Mouse (Mus musculus): Measurements from ENCODE around the gene Tert. TPM values are rescaled to one million over a fixed set of nuclear protein-coding genes. Genes with fewer than 3 reads are reported as not detected.

Tert gene
- polyA plus RNA-seq, 1 experiment from 2014 or later: 3.3 TPM

DNA sequence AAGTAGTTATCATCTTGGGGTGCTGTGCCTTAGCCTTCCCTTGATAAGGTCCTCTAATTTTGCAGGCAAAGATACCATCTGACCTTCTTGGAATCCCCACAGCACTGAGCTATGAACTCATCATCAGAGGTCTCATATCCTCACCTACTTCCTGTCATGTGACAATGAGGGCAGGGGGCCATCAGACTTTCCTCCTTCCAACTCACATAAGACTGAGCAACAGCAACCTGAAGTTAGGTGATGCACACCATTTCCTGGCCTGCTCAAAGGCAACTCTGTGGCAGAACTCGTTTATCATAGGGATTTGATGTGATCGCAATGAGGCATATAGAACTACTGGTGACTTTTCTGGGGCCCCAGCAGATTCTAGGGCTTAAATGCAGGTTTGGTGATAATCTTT, 55.5 kb downstream of the Tert start:
- H3K27me3 ChIP-seq (ENCODE audit: control insufficient read depth, insufficient read depth, low read length): no peaks in the 10 kb centered on the region
- WGBS: 84% methylated on average over 2 of the region's 2 CpGs
- DNase-seq (ENCODE audit: low spot score): no peak

GRCm38 (mm10) chr13:73683682-73684081, 57.0 kb downstream of the Tert start:
- Histone ChIP-seq H3K27me3 (ENCODE audit: control insufficient read depth, insufficient read depth, low read length) (no peaks in the 10 kb centered on the region), H3K9me3 (ENCODE audit: control insufficient read depth, low read length) (no peaks in the 10 kb centered on the region), H3K4me3 (ENCODE audit: low read depth, low read length) (no peak overlapping the region), H3K4me2 (ENCODE audit: low read depth) (no peak overlapping the region), H3K4me1 (ENCODE audit: control insufficient read depth, insufficient read depth, low read length) (no peaks in the 10 kb centered on the region), H3K27ac (ENCODE audit: low read depth, low read length) (no peak overlapping the region), H3K9ac (ENCODE audit: low read length) (no peak overlapping the region), H3K36me3 (ENCODE audit: control insufficient read depth, insufficient read depth, low read length) (no peaks in the 10 kb centered on the region)
- no peak for ATAC-seq (ENCODE audit: insufficient read depth, low FRiP score, low TSS enrichment)
- WGBS: 87% methylated on average over 11 of the region's 11 CpGs
- no peak for DNase-seq (ENCODE audit: low spot score)

More for the DNA sequence above, 55.5 kb downstream of the Tert start:
- H3K4me2 ChIP-seq (ENCODE audit: low read depth): no peak overlapping the region
- no peaks in the 10 kb centered on the region for H3K36me3 ChIP-seq (ENCODE audit: control insufficient read depth, insufficient read depth, low read length)
- no peak overlapping the region for H3K27ac ChIP-seq (ENCODE audit: low read depth, low read length)
- no peak overlapping the region for H3K4me3 ChIP-seq (ENCODE audit: low read depth, low read length)
- no peak for ATAC-seq (ENCODE audit: insufficient read depth, low FRiP score, low TSS enrichment)
- H3K9me3 ChIP-seq (ENCODE audit: control insufficient read depth, low read length): no peaks in the 10 kb centered on the region
- no peak overlapping the region for H3K9ac ChIP-seq (ENCODE audit: low read length)
- H3K4me1 ChIP-seq (ENCODE audit: control insufficient read depth, insufficient read depth, low read length): no peaks in the 10 kb centered on the region

DNA sequence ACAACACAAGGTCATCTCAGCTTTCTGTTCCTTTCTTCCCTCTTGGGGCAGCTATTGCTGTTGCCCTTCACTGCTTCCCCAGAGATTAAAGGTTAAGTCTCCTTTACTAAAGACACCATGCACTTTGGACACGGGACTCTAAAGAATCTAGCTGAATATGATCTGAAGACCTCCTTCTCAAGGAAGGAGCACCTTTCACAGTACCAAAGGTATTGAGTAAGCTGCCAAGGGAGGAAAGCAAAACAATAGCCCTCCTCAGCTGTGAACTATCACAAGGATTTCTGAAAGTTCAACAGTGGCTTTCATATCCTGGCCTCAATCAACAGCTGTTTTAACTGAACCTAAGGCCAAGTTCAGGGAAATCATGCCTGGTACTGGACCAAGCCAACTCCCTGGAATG, 57.7 kb downstream of the Tert start:
- no peak overlapping the region for H3K4me2 ChIP-seq (ENCODE audit: low read depth)
- H3K27me3 ChIP-seq (ENCODE audit: control insufficient read depth, insufficient read depth, low read length): no peaks in the 10 kb centered on the region
- DNase-seq (ENCODE audit: low spot score) (no peak), ATAC-seq (ENCODE audit: insufficient read depth, low FRiP score, low TSS enrichment) (no peak)
- no peak overlapping the region for H3K27ac ChIP-seq (ENCODE audit: low read depth, low read length)
- 73% methylated on average over 1 of the region's 1 CpGs for WGBS
- H3K4me1 ChIP-seq (ENCODE audit: control insufficient read depth, insufficient read depth, low read length): no peaks in the 10 kb centered on the region
- H3K9me3 ChIP-seq (ENCODE audit: control insufficient read depth, low read length): no peaks in the 10 kb centered on the region
- no peak overlapping the region for H3K9ac ChIP-seq (ENCODE audit: low read length)
- H3K4me3 ChIP-seq (ENCODE audit: low read depth, low read length): no peak overlapping the region
- no peaks in the 10 kb centered on the region for H3K36me3 ChIP-seq (ENCODE audit: control insufficient read depth, insufficient read depth, low read length)

GRCm38 (mm10) chr13:73685502-73685901, 58.8 kb downstream of the Tert start:
- 85% methylated on average over 6 of the region's 6 CpGs for WGBS
- Histone ChIP-seq H3K27me3 (ENCODE audit: control insufficient read depth, insufficient read depth, low read length) (no peaks in the 10 kb centered on the region), H3K36me3 (ENCODE audit: control insufficient read depth, insufficient read depth, low read length) (no peaks in the 10 kb centered on the region), H3K4me3 (ENCODE audit: low read depth, low read length) (no peak overlapping the region), H3K27ac (ENCODE audit: low read depth, low read length) (no peak overlapping the region), H3K9me3 (ENCODE audit: control insufficient read depth, low read length) (no peaks in the 10 kb centered on the region), H3K4me2 (ENCODE audit: low read depth) (no peak overlapping the region), H3K9ac (ENCODE audit: low read length) (no peak overlapping the region), H3K4me1 (ENCODE audit: control insufficient read depth, insufficient read depth, low read length) (no peaks in the 10 kb centered on the region)
- no peak for ATAC-seq (ENCODE audit: insufficient read depth, low FRiP score, low TSS enrichment)
- DNase-seq (ENCODE audit: low spot score): no peak

GRCm38 (mm10) chr13:73687601-73688000, 60.9 kb downstream of the Tert start:
- 64% methylated on average over 3 of the region's 3 CpGs for WGBS

DNA sequence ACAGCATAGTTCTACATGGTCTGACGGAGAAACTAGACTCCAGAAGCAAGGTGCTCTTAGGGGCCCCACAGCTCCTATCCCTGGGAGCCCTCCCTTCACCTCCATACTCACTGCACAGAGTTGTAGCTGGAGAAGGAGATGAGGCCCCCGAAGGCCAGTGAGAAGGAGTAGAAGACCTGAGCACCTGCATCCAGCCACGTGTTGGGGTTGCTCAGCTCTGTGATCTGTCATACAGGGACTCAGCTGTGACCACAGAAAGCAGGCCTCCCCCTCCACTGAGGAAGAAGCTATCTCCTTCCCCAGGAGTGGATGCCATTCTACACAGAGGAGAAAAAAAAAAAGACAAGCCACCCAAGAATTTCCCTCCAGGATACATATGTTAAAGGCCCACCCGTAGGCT, 62.2 kb downstream of the Tert start:
- no peak overlapping the region for H3K4me3 ChIP-seq (ENCODE audit: low read depth, low read length)

More at GRCm38 (mm10) chr13:73687601-73688000, 60.9 kb downstream of the Tert start:
- Histone ChIP-seq H3K4me3 (ENCODE audit: low read depth, low read length) (no peak overlapping the region), H3K4me2 (ENCODE audit: low read depth) (no peak overlapping the region), H3K9me3 (ENCODE audit: control insufficient read depth, low read length) (no peaks in the 10 kb centered on the region), H3K27me3 (ENCODE audit: control insufficient read depth, insufficient read depth, low read length) (no peaks in the 10 kb centered on the region), H3K4me1 (ENCODE audit: control insufficient read depth, insufficient read depth, low read length) (no peaks in the 10 kb centered on the region), H3K36me3 (ENCODE audit: control insufficient read depth, insufficient read depth, low read length) (no peaks in the 10 kb centered on the region), H3K9ac (ENCODE audit: low read length) (no peak overlapping the region), H3K27ac (ENCODE audit: low read depth, low read length) (no peak overlapping the region)
- ATAC-seq (ENCODE audit: insufficient read depth, low FRiP score, low TSS enrichment) (no peak), DNase-seq (ENCODE audit: low spot score) (no peak)

DNA sequence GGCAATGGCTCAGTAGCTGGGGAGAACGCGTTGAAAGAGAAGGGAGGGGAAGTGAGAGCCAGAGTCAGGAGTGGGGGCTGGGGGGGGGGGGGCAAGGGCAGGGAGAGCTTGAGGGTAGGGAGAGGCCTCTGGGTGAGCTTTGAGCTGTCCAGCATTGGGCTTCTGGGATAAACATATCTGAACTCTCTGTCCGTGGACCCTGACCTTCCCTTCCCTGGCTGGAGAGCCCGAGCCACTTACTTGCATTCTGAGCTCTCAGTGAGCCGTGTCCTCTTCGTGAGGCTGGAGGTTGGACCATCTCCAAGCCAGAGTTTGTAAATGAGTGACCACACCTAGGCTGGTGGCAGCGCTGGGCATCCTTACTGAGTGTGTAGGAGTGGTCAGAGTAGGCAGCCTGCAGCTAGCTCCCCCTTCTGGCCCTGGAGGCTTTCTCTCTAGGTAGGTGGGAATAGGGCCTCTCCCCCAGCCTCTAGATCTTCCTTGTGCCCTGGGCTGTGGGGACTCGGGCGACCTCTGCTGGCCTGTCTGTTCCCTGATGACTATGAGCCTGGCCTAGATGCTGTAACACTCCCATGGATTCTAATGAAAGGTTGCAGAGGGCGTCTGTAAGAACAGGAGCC, 65.6 kb downstream of the Tert start:
- H3K9ac ChIP-seq (ENCODE audit: low read length): no peak overlapping the region
- H3K4me3 ChIP-seq (ENCODE audit: low read depth, low read length): no peak overlapping the region
- H3K36me3 ChIP-seq (ENCODE audit: control insufficient read depth, insufficient read depth, low read length): no peaks in the 10 kb centered on the region
- peak; percentile 79 for DNase-seq (ENCODE audit: low spot score)
- peak; percentile 79 for ATAC-seq (ENCODE audit: insufficient read depth, low FRiP score, low TSS enrichment)
- H3K9me3 ChIP-seq (ENCODE audit: control insufficient read depth, low read length): no peaks in the 10 kb centered on the region
- H3K4me1 ChIP-seq (ENCODE audit: control insufficient read depth, insufficient read depth, low read length): no peaks in the 10 kb centered on the region
- H3K27ac ChIP-seq (ENCODE audit: low read depth, low read length): no peak overlapping the region
- 37% methylated on average over 10 of the region's 10 CpGs for WGBS
- H3K4me2 ChIP-seq (ENCODE audit: low read depth): no peak overlapping the region
- H3K27me3 ChIP-seq (ENCODE audit: control insufficient read depth, insufficient read depth, low read length): no peaks in the 10 kb centered on the region

More for the DNA sequence above, 62.2 kb downstream of the Tert start:
- DNase-seq (ENCODE audit: low spot score): no peak
- Histone ChIP-seq H3K27me3 (ENCODE audit: control insufficient read depth, insufficient read depth, low read length) (no peaks in the 10 kb centered on the region), H3K27ac (ENCODE audit: low read depth, low read length) (no peak overlapping the region), H3K9ac (ENCODE audit: low read length) (no peak overlapping the region), H3K4me2 (ENCODE audit: low read depth) (no peak overlapping the region), H3K9me3 (ENCODE audit: control insufficient read depth, low read length) (no peaks in the 10 kb centered on the region), H3K36me3 (ENCODE audit: control insufficient read depth, insufficient read depth, low read length) (no peaks in the 10 kb centered on the region), H3K4me1 (ENCODE audit: control insufficient read depth, insufficient read depth, low read length) (no peaks in the 10 kb centered on the region)
- WGBS: 88% methylated on average over 4 of the region's 4 CpGs
- no peak for ATAC-seq (ENCODE audit: insufficient read depth, low FRiP score, low TSS enrichment)

- H3K4me2 ChIP-seq (ENCODE audit: low read depth): no peak overlapping the region
- H3K4me3 ChIP-seq (ENCODE audit: low read depth, low read length): no peak overlapping the region
- no peak overlapping the region for H3K27ac ChIP-seq (ENCODE audit: low read depth, low read length)
- no peaks in the 10 kb centered on the region for H3K36me3 ChIP-seq (ENCODE audit: control insufficient read depth, insufficient read depth, low read length)
- 76% methylated on average over 2 of the region's 2 CpGs for WGBS
- H3K9me3 ChIP-seq (ENCODE audit: control insufficient read depth, low read length): no peaks in the 10 kb centered on the region
- no peak for DNase-seq (ENCODE audit: low spot score)
- no peak for ATAC-seq (ENCODE audit: insufficient read depth, low FRiP score, low TSS enrichment)
- no peak overlapping the region for H3K9ac ChIP-seq (ENCODE audit: low read length)
- H3K27me3 ChIP-seq (ENCODE audit: control insufficient read depth, insufficient read depth, low read length): no peaks in the 10 kb centered on the region
- H3K4me1 ChIP-seq (ENCODE audit: control insufficient read depth, insufficient read depth, low read length): no peaks in the 10 kb centered on the region
These were observed 66.6 kb downstream of the Tert start for GRCm38 (mm10) chr13:73693333-73693732.

DNA sequence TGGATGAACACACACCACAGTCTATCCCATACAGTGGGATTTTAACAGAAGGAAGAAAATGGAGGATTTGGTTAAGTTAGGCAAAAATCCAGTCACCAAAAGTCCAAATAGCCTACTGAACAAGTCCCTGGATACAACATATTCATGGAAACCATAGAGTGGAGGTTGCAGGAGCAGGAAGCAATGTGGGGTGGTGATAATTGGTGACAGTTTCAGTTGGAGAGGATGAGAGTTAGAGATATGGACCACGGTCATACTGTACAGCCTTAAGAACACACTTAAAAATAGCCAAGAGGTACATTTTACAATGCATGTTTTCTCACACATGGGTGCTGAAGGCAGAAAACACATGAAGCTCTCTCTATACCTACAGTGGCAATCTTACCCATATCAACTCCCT, 68.3 kb downstream of the Tert start:
- no peak for ATAC-seq (ENCODE audit: insufficient read depth, low FRiP score, low TSS enrichment)
- H3K4me1 ChIP-seq (ENCODE audit: control insufficient read depth, insufficient read depth, low read length): no peaks in the 10 kb centered on the region
- no peak overlapping the region for H3K27ac ChIP-seq (ENCODE audit: low read depth, low read length)
- WGBS: 97% methylated on average over 1 of the region's 1 CpGs
- H3K27me3 ChIP-seq (ENCODE audit: control insufficient read depth, insufficient read depth, low read length): no peaks in the 10 kb centered on the region
- no peak overlapping the region for H3K4me3 ChIP-seq (ENCODE audit: low read depth, low read length)
- H3K9ac ChIP-seq (ENCODE audit: low read length): no peak overlapping the region
- DNase-seq (ENCODE audit: low spot score): no peak
- H3K36me3 ChIP-seq (ENCODE audit: control insufficient read depth, insufficient read depth, low read length): no peaks in the 10 kb centered on the region
- no peak overlapping the region for H3K4me2 ChIP-seq (ENCODE audit: low read depth)
- H3K9me3 ChIP-seq (ENCODE audit: control insufficient read depth, low read length): no peaks in the 10 kb centered on the region

Data from neural tube, embryonic 11.5 days (tissue).